Comparison of ENCODE assay signal across 8 mouse cellular contexts in the genomic region with DNA sequence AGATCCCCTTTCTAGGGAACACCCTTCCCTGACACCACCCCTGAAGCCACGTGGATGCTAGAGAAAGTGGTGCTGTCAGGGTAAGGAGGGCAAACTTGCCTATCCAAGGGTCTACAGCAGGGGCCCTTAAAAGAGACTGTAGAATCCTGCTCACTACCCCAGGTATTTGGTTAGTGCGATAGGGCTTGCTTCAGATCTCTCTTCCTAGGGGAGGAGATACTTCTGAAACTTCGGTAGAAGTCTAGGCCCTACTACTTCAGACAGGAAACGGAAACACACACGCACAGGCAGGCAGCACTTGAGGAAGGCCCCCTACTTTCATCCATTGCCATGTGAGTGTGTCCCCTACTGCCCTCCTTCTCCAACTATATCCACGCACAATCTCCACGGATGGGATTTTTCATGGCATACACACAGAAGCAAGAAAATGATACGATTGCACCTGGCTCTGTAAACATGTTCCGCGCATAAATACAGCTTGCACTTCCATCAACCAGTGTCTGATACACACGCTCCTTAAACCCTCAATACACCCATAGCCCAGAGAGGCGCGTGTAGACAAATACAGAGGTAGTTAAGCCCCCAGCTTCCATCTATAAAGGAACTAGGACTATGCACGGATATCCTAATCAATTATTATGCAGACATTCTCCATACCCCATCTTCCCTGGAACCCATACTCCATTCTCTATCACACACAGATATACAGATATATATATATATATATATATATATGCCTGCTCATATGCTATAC. TPM values are rescaled to one million over a fixed set of nuclear protein-coding genes. Genes with fewer than 3 reads are reported as not detected.
DNase-seq lines count a peak whose midpoint lies in the region; ATAC-seq and TF ChIP-seq lines count a peak whose summit lies in the region.

No protein-coding gene starts in this region.

- peak overlapping the region; percentile 94 for H3K27ac ChIP-seq in kidney, postnatal 0 days
- peak overlapping the region; percentile 96 for H3K27ac ChIP-seq in embryonic facial prominence, embryonic 10.5 days (replicated peaks)
- peak overlapping the region; percentile 79 for H3K27ac ChIP-seq in intestine, postnatal 0 days (ENCODE audit: low read depth, low read length)
- peak overlapping the region; percentile 92 for H3K27ac ChIP-seq in neural tube, embryonic 11.5 days (ENCODE audit: low read depth, low read length)

- no peak for TF ChIP-seq CTCF in kidney, postnatal 0 days (IDR thresholded peaks at IDR 0.05; ENCODE audit: low read depth)
- no peak for TF ChIP-seq CTCF in intestine, postnatal 0 days (IDR thresholded peaks at IDR 0.05; ENCODE audit: low read depth)

- no peaks in the 10 kb centered on the region for H3K27me3 ChIP-seq in kidney, postnatal 0 days (ENCODE audit: insufficient read depth, low read length)
- H3K27me3 ChIP-seq in embryonic facial prominence, embryonic 10.5 days (replicated peaks; ENCODE audit: low read depth, poor library complexity, severe bottlenecking): no peaks in the 10 kb centered on the region
- no peaks in the 10 kb centered on the region for H3K27me3 ChIP-seq in intestine, postnatal 0 days (replicated peaks; ENCODE audit: control insufficient read depth, insufficient read depth, low read length)
- no peaks in the 10 kb centered on the region for H3K27me3 ChIP-seq in neural tube, embryonic 11.5 days (ENCODE audit: control insufficient read depth, insufficient read depth, low read length)

- peaks cover 50% of the 10 kb centered on the region for H3K4me1 ChIP-seq in kidney, postnatal 0 days (replicated peaks; ENCODE audit: insufficient read depth, low read length)
- H3K4me1 ChIP-seq in embryonic facial prominence, embryonic 10.5 days: peaks cover 79% of the 10 kb centered on the region
- H3K4me1 ChIP-seq in intestine, postnatal 0 days (replicated peaks; ENCODE audit: control insufficient read depth, insufficient read depth, low read length): peaks cover 20% of the 10 kb centered on the region
- H3K4me1 ChIP-seq in neural tube, embryonic 11.5 days (ENCODE audit: control insufficient read depth, insufficient read depth, low read length): peaks cover 60% of the 10 kb centered on the region

- H3K4me2 ChIP-seq in kidney, postnatal 0 days (ENCODE audit: low read length): peak overlapping the region; percentile 83
- peak overlapping the region; percentile 81 for H3K4me2 ChIP-seq in intestine, postnatal 0 days (replicated peaks; ENCODE audit: low read depth)
- peak overlapping the region; percentile 100 for H3K4me2 ChIP-seq in neural tube, embryonic 11.5 days (ENCODE audit: low read depth)

- ATAC-seq in kidney, postnatal 0 days (replicated peaks; ENCODE audit: low FRiP score, low read depth): no peak
- no peak for ATAC-seq in intestine, postnatal 0 days
- ATAC-seq in neural tube, embryonic 11.5 days (ENCODE audit: insufficient read depth, low FRiP score, low TSS enrichment): no peak

- no peak for DNase-seq in kidney, postnatal 0 days (ENCODE audit: low spot score)
- no peak for DNase-seq in kidney, adult 11 months
- DNase-seq in embryonic facial prominence, embryonic 10.5 days (ENCODE audit: low spot score): no peak
- no peak for DNase-seq in neural tube, embryonic 11.5 days (ENCODE audit: low spot score)
- DNase-seq in gastrocnemius, postnatal 36 days: no peak
- no peak for DNase-seq in gastrocnemius, postnatal 10 days
- no peak for DNase-seq in cerebellum, adult 11-12 months

- H3K36me3 ChIP-seq in kidney, postnatal 0 days (ENCODE audit: insufficient read depth, low read length): peaks cover 8% of the 10 kb centered on the region
- peaks cover 24% of the 10 kb centered on the region for H3K36me3 ChIP-seq in embryonic facial prominence, embryonic 10.5 days (replicated peaks)
- peaks cover 13% of the 10 kb centered on the region for H3K36me3 ChIP-seq in intestine, postnatal 0 days (ENCODE audit: control insufficient read depth, insufficient read depth)
- peaks cover 7% of the 10 kb centered on the region for H3K36me3 ChIP-seq in neural tube, embryonic 11.5 days (ENCODE audit: control insufficient read depth, insufficient read depth, low read length)

- H3K9ac ChIP-seq in kidney, postnatal 0 days (ENCODE audit: low read depth, low read length): peak overlapping the region; percentile 82
- 0 out of 2 replicates have a peak overlapping the region, but pooled peaks have one; percentile 0 for H3K9ac ChIP-seq in intestine, postnatal 0 days (ENCODE audit: low read depth, low read length)
- peak overlapping the region; percentile 97 for H3K9ac ChIP-seq in neural tube, embryonic 11.5 days (ENCODE audit: low read length)

- peak overlapping the region; percentile 71 for H3K4me3 ChIP-seq in kidney, postnatal 0 days (replicated peaks; ENCODE audit: low read depth, low read length)
- peak overlapping the region; percentile 94 for H3K4me3 ChIP-seq in embryonic facial prominence, embryonic 10.5 days
- H3K4me3 ChIP-seq in intestine, postnatal 0 days (ENCODE audit: low read depth, low read length): peak overlapping the region; percentile 55; the same call in 1 of the 2 replicates
- H3K4me3 ChIP-seq in neural tube, embryonic 11.5 days (ENCODE audit: low read depth, low read length): peak overlapping the region; percentile 98

- no peaks in the 10 kb centered on the region for H3K9me3 ChIP-seq in kidney, postnatal 0 days (replicated peaks; ENCODE audit: low read length)
- no peaks in the 10 kb centered on the region for H3K9me3 ChIP-seq in embryonic facial prominence, embryonic 10.5 days
- no peaks in the 10 kb centered on the region for H3K9me3 ChIP-seq in intestine, postnatal 0 days (ENCODE audit: control insufficient read depth)
- H3K9me3 ChIP-seq in neural tube, embryonic 11.5 days (ENCODE audit: control insufficient read depth, low read length): no peaks in the 10 kb centered on the region

- WGBS in kidney, postnatal 0 days: 40% methylated on average over 14 of the region's 14 CpGs
- WGBS in embryonic facial prominence, embryonic 10.5 days: 43% methylated on average over 14 of the region's 14 CpGs
- 44% methylated on average over 14 of the region's 14 CpGs for WGBS in intestine, postnatal 0 days
- 44% methylated on average over 14 of the region's 14 CpGs for WGBS in neural tube, embryonic 11.5 days

- intact Hi-C loops in gastrocnemius, postnatal 36 days (cut with DNase I): no loop called here

RNA-seq across cellular contexts. Expression of a gene that starts 4.4 kb away (rescaled TPM):
- polyA plus RNA-seq in kidney, postnatal 0 days (2015; fragmentation: Nextera tagmentation; extraction: Ambion mirVana): 16.2 and 16.9 TPM in 2 replicates
- 55.2 and 65.1 TPM in 2 replicates for polyA plus RNA-seq in embryonic facial prominence, embryonic 10.5 days (2016; fragmentation: Nextera tagmentation; extraction: Ambion mirVana)
- 8.3 and 8.8 TPM in 2 replicates for polyA plus RNA-seq in intestine, postnatal 0 days (2015; fragmentation: Nextera tagmentation; extraction: Ambion mirVana)
- polyA plus RNA-seq in neural tube, embryonic 11.5 days (2014; fragmentation: Nextera tagmentation; extraction: Ambion mirVana): 42.2 and 46.1 TPM in 2 replicates
- 10 to 100 TPM; 12.2 to 21.8 TPM for total RNA-seq in gastrocnemius, postnatal 36 days (2021)
- 10 to 100 TPM; 12.8 to 23.6 TPM for total RNA-seq in gastrocnemius, postnatal 10 days (2021)

RNA-seq across cellular contexts. Expression of a gene that starts 4.7 kb away (rescaled TPM):
- 79.3 and 82.5 TPM in 2 replicates for polyA plus RNA-seq in kidney, postnatal 0 days (2015; fragmentation: Nextera tagmentation; extraction: Ambion mirVana)
- polyA plus RNA-seq in embryonic facial prominence, embryonic 10.5 days (2016; fragmentation: Nextera tagmentation; extraction: Ambion mirVana): 95.0 and 97.8 TPM in 2 replicates
- polyA plus RNA-seq in intestine, postnatal 0 days (2015; fragmentation: Nextera tagmentation; extraction: Ambion mirVana): 31.0 and 35.5 TPM in 2 replicates
- 93.0 and 97.9 TPM in 2 replicates for polyA plus RNA-seq in neural tube, embryonic 11.5 days (2014; fragmentation: Nextera tagmentation; extraction: Ambion mirVana)
- 10 to 100 TPM; 14.1 to 18.1 TPM for total RNA-seq in gastrocnemius, postnatal 36 days (2021)
- 10 to 100 TPM; 36.2 to 50.3 TPM for total RNA-seq in gastrocnemius, postnatal 10 days (2021)

RNA-seq across cellular contexts. Expression of a gene that starts 35.3 kb away (rescaled TPM):
- 50.0 and 60.0 TPM in 2 replicates for polyA plus RNA-seq in kidney, postnatal 0 days (2015; fragmentation: Nextera tagmentation; extraction: Ambion mirVana)
- polyA plus RNA-seq in embryonic facial prominence, embryonic 10.5 days (2016; fragmentation: Nextera tagmentation; extraction: Ambion mirVana): 161 and 167 TPM in 2 replicates
- polyA plus RNA-seq in intestine, postnatal 0 days (2015; fragmentation: Nextera tagmentation; extraction: Ambion mirVana): 22.2 and 25.1 TPM in 2 replicates
- 103 and 112 TPM in 2 replicates for polyA plus RNA-seq in neural tube, embryonic 11.5 days (2014; fragmentation: Nextera tagmentation; extraction: Ambion mirVana)
- 10 to 100 TPM; 15.7 to 20.4 TPM for total RNA-seq in gastrocnemius, postnatal 36 days (2021)
- total RNA-seq in gastrocnemius, postnatal 10 days (2021): 10 to 100 TPM; 22.9 to 26.4 TPM

RNA-seq across cellular contexts. Expression of a gene that starts 37.0 kb away (rescaled TPM):
- polyA plus RNA-seq in kidney, postnatal 0 days (2015; fragmentation: Nextera tagmentation; extraction: Ambion mirVana): 7.2 and 7.6 TPM in 2 replicates
- polyA plus RNA-seq in embryonic facial prominence, embryonic 10.5 days (2016; fragmentation: Nextera tagmentation; extraction: Ambion mirVana): 4.4 and 5.0 TPM in 2 replicates
- 5.3 and 5.4 TPM in 2 replicates for polyA plus RNA-seq in intestine, postnatal 0 days (2015; fragmentation: Nextera tagmentation; extraction: Ambion mirVana)
- 2.6 and 2.9 TPM in 2 replicates for polyA plus RNA-seq in neural tube, embryonic 11.5 days (2014; fragmentation: Nextera tagmentation; extraction: Ambion mirVana)
- total RNA-seq in gastrocnemius, postnatal 36 days (2021): 1 to 10 TPM; 3.1 to 3.2 TPM
- 1 to 10 TPM; 3.0 to 5.1 TPM for total RNA-seq in gastrocnemius, postnatal 10 days (2021)

RNA-seq across cellular contexts. Expression of a gene that starts 42.0 kb away (rescaled TPM):
- 13.2 and 14.7 TPM in 2 replicates for polyA plus RNA-seq in kidney, postnatal 0 days (2015; fragmentation: Nextera tagmentation; extraction: Ambion mirVana)
- polyA plus RNA-seq in embryonic facial prominence, embryonic 10.5 days (2016; fragmentation: Nextera tagmentation; extraction: Ambion mirVana): 18.4 and 19.1 TPM in 2 replicates
- polyA plus RNA-seq in intestine, postnatal 0 days (2015; fragmentation: Nextera tagmentation; extraction: Ambion mirVana): 9.9 and 10.1 TPM in 2 replicates
- polyA plus RNA-seq in neural tube, embryonic 11.5 days (2014; fragmentation: Nextera tagmentation; extraction: Ambion mirVana): 16.7 and 17.9 TPM in 2 replicates
- total RNA-seq in gastrocnemius, postnatal 36 days (2021): 10 to 100 TPM; 11.1 to 12.6 TPM
- 10 to 100 TPM; 12.5 to 15.0 TPM for total RNA-seq in gastrocnemius, postnatal 10 days (2021)

Comparison
In these comparisons a context has a peak if more than half of its experiments do, and no peak if none do; other contexts are left out.
1. H3K9ac ChIP-seq: peak in every context shown above with its lines; median percentile 97 in neural tube, embryonic 11.5 days; 82 in kidney, postnatal 0 days; 0 in intestine, postnatal 0 days.